Mouse (Mus musculus) heart, embryonic 12.5 days (tissue): Measurements from ENCODE around the gene Gm10337. TPM values are rescaled to one million over a fixed set of nuclear protein-coding genes. Genes with fewer than 3 reads are reported as not detected.

Source experiments
- ATAC-seq: fragments of 200-750 bp; cut with Nextera tagmentation; 2 replicates; pipeline ENCODE4 v1.8.0; 2017; ENCODE audit warnings: moderate TSS enrichment, moderate library complexity; ENCODE audit not compliant: insufficient number of reproducible peaks, low FRiP score
- H3K27ac ChIP-seq: fragments of 300-500 bp; sonication (generic); 2 replicates; pipeline ENCODE4 v1.5.1; 2016; ENCODE audit warnings: mild to moderate bottlenecking, moderate library complexity; ENCODE audit not compliant: poor library complexity, severe bottlenecking
- H3K27me3 ChIP-seq: fragments of 300-500 bp; sonication (generic); replicated peaks from 2 replicates; pipeline ENCODE4 v1.6.1; 2016; ENCODE audit warnings: mild to moderate bottlenecking, moderate library complexity
- H3K36me3 ChIP-seq: fragments of 300-500 bp; sonication (generic); 2 replicates; pipeline ENCODE4 v1.6.1; 2016; ENCODE audit warnings: mild to moderate bottlenecking, moderate library complexity
- H3K4me1 ChIP-seq: fragments of 300-500 bp; sonication (generic); replicated peaks from 2 replicates; pipeline ENCODE4 v1.6.1; 2016; ENCODE audit warnings: mild to moderate bottlenecking
- H3K4me2 ChIP-seq: fragments of 300-500 bp; sonication (generic); 2 replicates; pipeline ENCODE4 v1.6.1; 2016; ENCODE audit warnings: mild to moderate bottlenecking, moderate library complexity
- H3K4me3 ChIP-seq: fragments of 300-500 bp; sonication (generic); 2 replicates; pipeline ENCODE4 v1.5.1; 2016; ENCODE audit warnings: mild to moderate bottlenecking
- H3K9ac ChIP-seq: fragments of 300-500 bp; sonication (generic); 2 replicates; pipeline ENCODE4 v1.6.1; 2016; ENCODE audit warnings: mild to moderate bottlenecking, moderate library complexity
- H3K9me3 ChIP-seq: fragments of 300-500 bp; sonication (generic); replicated peaks from 2 replicates; pipeline ENCODE4 v1.6.1; 2016; ENCODE audit warnings: mild to moderate bottlenecking, moderate library complexity
- WGBS: fragments of 180-500 bp; shearing (Covaris S2); methylation state at CpG from one replicate; pipeline ENCODE4 v1.1.7; 2016; 5-methylcytosine and 5-hydroxymethylcytosine counted together
- polyA plus RNA-seq: library from polyadenylated mRNA; unstranded; fragments of >200 nt; fragmentation: Nextera tagmentation; extraction: Ambion mirVana; gene quantifications from 2 replicates; pipeline ENCODE4 v1.2.1, GENCODE M21; 2016

The Gm10337 gene
- polyA plus RNA-seq, 1 experiment from 2014 or later, result not detected

GRCm38 (mm10) chr15:102507561-102507960, 4.0 kb downstream of the Gm10337 start:
- peaks cover 38% of the 10 kb centered on the region for H3K36me3 ChIP-seq
- H3K27me3 ChIP-seq, result no peaks in the 10 kb centered on the region

GRCm38 (mm10) chr15:102508336-102508735, 4.8 kb downstream of the Gm10337 start:
- Histone ChIP-seq H3K4me3 (no peak overlapping the region), H3K36me3 (peaks cover 30% of the 10 kb centered on the region), H3K4me1 (peaks cover 51% of the 10 kb centered on the region), H3K27ac (no peak overlapping the region), H3K9ac (no peak overlapping the region), H3K27me3 (no peaks in the 10 kb centered on the region), H3K4me2 (no peak overlapping the region), H3K9me3 (no peaks in the 10 kb centered on the region)
- no peak for ATAC-seq
- WGBS, result 88% methylated on average over 3 of the region's 3 CpGs

More at GRCm38 (mm10) chr15:102507561-102507960, 4.0 kb downstream of the Gm10337 start:
- Histone ChIP-seq H3K27ac (no peak overlapping the region), H3K9ac (no peak overlapping the region; the same call in 1 of the 2 replicates), H3K4me1 (peaks cover 51% of the 10 kb centered on the region), H3K4me2 (no peak overlapping the region), H3K9me3 (no peaks in the 10 kb centered on the region), H3K4me3 (no peak overlapping the region)
- ATAC-seq, result no peak

GRCm38 (mm10) chr15:102510110-102510509, 6.6 kb downstream of the Gm10337 start:
- peaks cover 14% of the 10 kb centered on the region for H3K36me3 ChIP-seq
- no peaks in the 10 kb centered on the region for H3K27me3 ChIP-seq
- H3K27ac ChIP-seq, result peak overlapping the region; percentile 79
- peak overlapping the region; percentile 77 for H3K9ac ChIP-seq
- peaks cover 49% of the 10 kb centered on the region for H3K4me1 ChIP-seq
- H3K9me3 ChIP-seq, result no peaks in the 10 kb centered on the region
- WGBS, result 7% methylated on average over 9 of the region's 9 CpGs
- peak overlapping the region; percentile 68 for H3K4me3 ChIP-seq
- H3K4me2 ChIP-seq, result peak overlapping the region; percentile 91
- ATAC-seq, result peak; percentile 58

GRCm38 (mm10) chr15:102510590-102511284, 7.2 kb downstream of the Gm10337 start:
- WGBS, result 3% methylated on average over 33 of the region's 34 CpGs
- H3K9me3 ChIP-seq, result no peaks in the 10 kb centered on the region
- peak overlapping the region; percentile 77 for H3K9ac ChIP-seq
- ATAC-seq, result peak; percentile 97
- peaks cover 48% of the 10 kb centered on the region for H3K4me1 ChIP-seq
- H3K36me3 ChIP-seq, result peaks cover 8% of the 10 kb centered on the region; the same call in 1 of the 2 replicates
- peak overlapping the region; percentile 91 for H3K4me2 ChIP-seq
- peak overlapping the region; percentile 79 for H3K27ac ChIP-seq
- peak overlapping the region; percentile 68 for H3K4me3 ChIP-seq
- H3K27me3 ChIP-seq, result no peaks in the 10 kb centered on the region

GRCm38 (mm10) chr15:102511285-102511833, 7.8 kb downstream of the Gm10337 start:
- peaks cover 8% of the 10 kb centered on the region; the same call in 1 of the 2 replicates for H3K36me3 ChIP-seq
- no peaks in the 10 kb centered on the region for H3K9me3 ChIP-seq
- 23% methylated on average over 6 of the region's 6 CpGs for WGBS
- H3K27me3 ChIP-seq, result no peaks in the 10 kb centered on the region
- peaks cover 49% of the 10 kb centered on the region for H3K4me1 ChIP-seq
- H3K4me3 ChIP-seq, result peak overlapping the region; percentile 68
- peak overlapping the region; percentile 77 for H3K27ac ChIP-seq
- peak overlapping the region; percentile 91 for H3K4me2 ChIP-seq
- peak overlapping the region; percentile 77 for H3K9ac ChIP-seq
- no peak for ATAC-seq

- Histone ChIP-seq H3K9ac (no peak overlapping the region; the same call in 1 of the 2 replicates), H3K4me1 (peaks cover 50% of the 10 kb centered on the region), H3K4me2 (no peak overlapping the region), H3K36me3 (peaks cover 8% of the 10 kb centered on the region; the same call in 1 of the 2 replicates), H3K27ac (0 out of 2 replicates have a peak overlapping the region, but pooled peaks have one; percentile 10), H3K9me3 (no peaks in the 10 kb centered on the region), H3K4me3 (no peak overlapping the region), H3K27me3 (no peaks in the 10 kb centered on the region)
- no peak for ATAC-seq
- 39% methylated on average over 5 of the region's 5 CpGs for whole genome bisulfite sequencing
These were observed 8.5 kb downstream of the Gm10337 start for GRCm38 (mm10) chr15:102512010-102512409.

- H3K27ac ChIP-seq, result no peak overlapping the region
- no peaks in the 10 kb centered on the region for H3K27me3 ChIP-seq
- peaks cover 50% of the 10 kb centered on the region for H3K4me1 ChIP-seq
- H3K36me3 ChIP-seq, result peaks cover 5% of the 10 kb centered on the region; the same call in 1 of the 2 replicates
- no peak for ATAC-seq
- 0 out of 2 replicates have a peak overlapping the region, but pooled peaks have one; percentile 20 for H3K9ac ChIP-seq
- no peak overlapping the region for H3K4me3 ChIP-seq
- no peak overlapping the region for H3K4me2 ChIP-seq
- no peaks in the 10 kb centered on the region for H3K9me3 ChIP-seq
These were observed 8.9 kb downstream of the Gm10337 start for GRCm38 (mm10) chr15:102512471-102512870.

GRCm38 (mm10) chr15:102513004-102513403, 9.5 kb downstream of the Gm10337 start:
- no peak for ATAC-seq
- H3K36me3 ChIP-seq, result 0 out of 2 replicates have a peak, but pooled peaks cover 5% of the 10 kb centered on the region
- no peak overlapping the region for H3K4me2 ChIP-seq
- 76% methylated on average over 3 of the region's 3 CpGs for WGBS
- H3K9me3 ChIP-seq, result no peaks in the 10 kb centered on the region
- H3K4me1 ChIP-seq, result peaks cover 50% of the 10 kb centered on the region
- H3K27me3 ChIP-seq, result no peaks in the 10 kb centered on the region
- H3K27ac ChIP-seq, result no peak overlapping the region
- H3K4me3 ChIP-seq, result no peak overlapping the region
- H3K9ac ChIP-seq, result no peak overlapping the region

- no peak overlapping the region for H3K4me3 ChIP-seq
- H3K27me3 ChIP-seq, result no peaks in the 10 kb centered on the region
- H3K36me3 ChIP-seq, result no peaks in the 10 kb centered on the region
- no peak overlapping the region for H3K9ac ChIP-seq
- ATAC-seq, result no peak
- no peak overlapping the region for H3K27ac ChIP-seq
- H3K4me2 ChIP-seq, result no peak overlapping the region
- no peaks in the 10 kb centered on the region for H3K9me3 ChIP-seq
- peaks cover 44% of the 10 kb centered on the region for H3K4me1 ChIP-seq
- WGBS, result 84% methylated on average over 2 of the region's 2 CpGs
These were observed 11.7 kb downstream of the Gm10337 start for GRCm38 (mm10) chr15:102515261-102515660.

GRCm38 (mm10) chr15:102515791-102516190, 12.3 kb downstream of the Gm10337 start:
- Histone ChIP-seq H3K27ac (no peak overlapping the region), H3K4me3 (peak overlapping the region; percentile 66), H3K9ac (peak overlapping the region; percentile 73; the same call in 1 of the 2 replicates), H3K36me3 (peaks cover 4% of the 10 kb centered on the region; the same call in 1 of the 2 replicates), H3K27me3 (no peaks in the 10 kb centered on the region), H3K4me2 (peak overlapping the region; percentile 88), H3K9me3 (no peaks in the 10 kb centered on the region), H3K4me1 (peaks cover 47% of the 10 kb centered on the region)
- 44% methylated on average over 4 of the region's 4 CpGs for WGBS
- ATAC-seq, result no peak

- Histone ChIP-seq H3K4me1 (peaks cover 46% of the 10 kb centered on the region), H3K9me3 (no peaks in the 10 kb centered on the region), H3K4me3 (peak overlapping the region; percentile 66), H3K36me3 (peaks cover 9% of the 10 kb centered on the region), H3K27me3 (no peaks in the 10 kb centered on the region), H3K9ac (peak overlapping the region; percentile 73), H3K4me2 (peak overlapping the region; percentile 88), H3K27ac (peak overlapping the region; percentile 76)
- no peak for ATAC-seq
- 1% methylated on average over 12 of the region's 12 CpGs for WGBS
These were observed 12.8 kb downstream of the Gm10337 start for GRCm38 (mm10) chr15:102516293-102516692.
